Mouse (Mus musculus): Measurements from ENCODE around the gene Vegfd. TPM values are rescaled to one million over a fixed set of nuclear protein-coding genes. Genes with fewer than 3 reads are reported as not detected.
A peak's percentile ranks its signal among the peaks of the same experiment; 100 is the strongest.

Vegfd gene
- total RNA-seq, 2 experiments from 2014 or later: 1.4 to 2.6 TPM

DNA sequence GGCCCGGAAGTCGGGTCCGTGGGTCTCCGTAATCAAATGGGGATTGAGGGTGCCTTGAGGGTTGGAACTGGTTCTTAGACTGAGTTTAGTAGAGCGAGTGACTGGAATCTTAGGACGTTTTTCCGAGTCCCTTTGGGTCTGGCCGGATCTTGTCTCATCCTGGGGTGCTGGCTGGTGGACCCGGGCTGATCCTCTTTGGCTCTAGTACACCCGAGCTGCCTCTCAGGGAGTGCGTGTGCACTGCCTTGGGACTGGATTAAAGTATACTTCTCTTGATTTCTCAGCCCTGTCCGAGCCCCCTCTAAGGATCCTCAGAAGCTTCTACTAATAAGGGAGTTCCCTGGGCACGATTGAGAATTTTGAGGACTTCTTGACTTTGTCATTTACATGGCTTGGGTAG lies 46.8 kb downstream of the Vegfd start:
- no peak for DNase-seq

DNA sequence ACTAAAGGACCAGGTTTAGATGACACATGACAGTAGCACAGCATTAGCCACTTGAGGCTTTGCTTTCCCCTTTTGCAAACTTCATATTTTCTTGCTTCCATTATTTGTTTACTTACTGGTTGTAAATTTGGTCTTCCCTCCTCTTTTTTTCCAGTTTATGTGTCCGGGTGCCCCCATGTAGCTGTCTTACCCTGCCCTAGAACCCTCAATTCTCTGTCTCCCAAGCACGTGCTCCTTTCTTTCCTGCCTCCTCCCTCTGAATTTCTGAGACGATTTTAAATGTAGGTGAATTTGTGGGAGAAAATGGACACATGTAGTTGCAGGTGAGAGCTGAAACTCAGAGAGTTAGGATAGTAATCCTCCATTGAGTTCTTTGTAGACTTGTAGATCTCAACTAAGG lies 47.3 kb downstream of the Vegfd start:
- no peak for DNase-seq

DNA sequence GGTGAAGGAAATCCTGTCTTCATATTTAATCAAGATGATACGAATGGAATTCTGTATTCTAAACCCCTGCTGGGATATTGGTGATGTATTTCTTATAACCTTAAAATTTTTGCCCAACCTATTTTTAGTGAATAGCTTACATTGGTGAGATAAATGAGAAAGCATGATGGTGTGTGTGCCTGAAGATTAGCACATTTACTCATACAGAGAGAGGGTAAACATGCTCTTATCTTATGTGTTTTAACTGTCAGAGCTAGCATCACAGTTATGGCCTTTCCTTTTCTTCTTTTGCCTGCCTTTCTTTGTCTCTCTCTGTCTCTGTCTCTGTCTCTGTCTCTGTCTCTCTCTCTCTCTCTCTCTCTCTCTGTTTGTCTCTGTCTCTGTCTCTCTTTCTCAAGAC lies 51.6 kb downstream of the Vegfd start:
- no peak for DNase-seq

- no peak for DNase-seq
Measured at GRCm38 (mm10) chrX:164427295-164427694, 54.1 kb downstream of the Vegfd start.

DNA sequence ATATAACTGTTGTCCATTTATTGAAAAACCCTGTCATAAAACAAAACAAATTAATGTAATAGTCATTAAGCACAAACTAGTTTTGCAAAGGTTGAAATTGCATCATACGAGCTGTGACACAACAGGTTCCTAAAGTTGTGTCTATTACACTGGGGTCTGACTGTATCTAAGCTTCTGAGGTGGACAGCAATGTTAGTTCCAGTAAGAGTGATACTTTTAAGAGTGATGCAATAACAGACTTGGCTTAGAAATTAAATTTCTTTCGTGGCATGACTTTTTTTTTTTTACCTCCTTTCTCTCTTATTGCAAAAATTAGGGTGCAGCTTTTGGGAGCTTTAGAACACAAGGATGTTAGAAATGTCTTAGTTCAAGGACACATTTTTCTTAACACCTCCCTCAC lies 55.0 kb downstream of the Vegfd start:
- no peak for DNase-seq

DNA sequence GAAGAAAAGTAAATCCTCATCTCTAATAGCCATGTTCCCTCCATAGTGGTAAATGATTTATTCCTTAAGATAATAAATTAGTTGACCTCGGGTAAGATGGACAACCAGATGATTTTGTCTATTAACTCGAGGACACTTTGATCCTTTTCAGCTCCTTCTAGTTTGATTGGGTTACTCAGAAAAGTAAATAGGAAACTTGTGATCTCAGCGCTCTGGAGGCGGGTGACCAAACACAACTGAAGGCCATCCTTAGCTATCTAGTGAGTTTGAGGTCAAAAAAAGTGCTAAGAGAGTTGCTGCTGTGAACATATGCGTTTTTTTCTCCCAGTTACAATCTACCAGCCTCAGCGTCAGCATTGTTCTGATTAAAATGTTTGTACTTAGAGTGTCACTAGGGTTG lies 57.4 kb downstream of the Vegfd start:
- no peak for DNase-seq

GRCm38 (mm10) chrX:164431133-164431532 lies 58.0 kb downstream of the Vegfd start:
- DNase-seq: no peak

DNA sequence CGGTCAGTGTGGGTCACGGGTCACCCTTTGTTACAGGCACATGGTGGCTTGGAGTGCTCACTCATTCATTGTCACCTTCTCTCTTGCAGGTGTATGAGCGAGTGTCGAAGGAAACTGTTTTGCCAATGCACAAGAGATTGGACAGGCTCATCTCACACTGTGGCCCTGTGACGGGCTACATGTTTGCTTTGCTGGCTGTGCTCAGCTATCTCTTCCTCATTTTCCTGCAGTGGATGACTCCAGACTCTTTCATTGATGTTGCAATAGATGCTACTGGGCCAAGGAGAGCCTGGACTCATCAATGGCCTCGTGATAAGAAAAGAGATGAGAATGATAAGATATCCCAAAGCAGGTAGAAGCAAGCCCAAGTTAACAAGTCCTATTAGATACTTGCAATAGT lies 58.4 kb downstream of the Vegfd start:
- DNase-seq: no peak

GRCm38 (mm10) chrX:164432682-164433081 lies 59.5 kb downstream of the Vegfd start:
- DNase-seq: no peak

DNA sequence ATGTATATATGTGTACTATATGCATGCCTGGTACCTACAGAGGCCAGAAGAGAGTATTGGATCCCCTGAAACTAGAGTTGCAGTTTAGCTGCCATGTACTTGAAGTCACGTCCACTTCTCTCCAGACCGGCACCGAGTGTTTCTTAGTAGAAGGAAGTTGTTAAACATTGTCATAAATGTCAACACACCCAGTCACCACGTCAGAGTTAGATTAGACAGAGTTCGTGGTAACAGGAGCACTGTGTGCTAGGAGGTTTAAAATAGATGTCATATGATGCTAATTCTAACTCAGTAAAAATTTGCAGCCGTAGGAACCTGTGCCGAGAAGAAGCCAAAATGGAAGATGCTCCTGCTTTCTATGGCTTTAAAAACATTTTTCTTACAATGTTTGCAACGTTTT lies 63.5 kb downstream of the Vegfd start, which contains the start of gene Asb11:
Gene Asb11, plus strand, starts transcription at position 286 of the 400 bp plus-strand sequence.
- no peak for DNase-seq

DNA sequence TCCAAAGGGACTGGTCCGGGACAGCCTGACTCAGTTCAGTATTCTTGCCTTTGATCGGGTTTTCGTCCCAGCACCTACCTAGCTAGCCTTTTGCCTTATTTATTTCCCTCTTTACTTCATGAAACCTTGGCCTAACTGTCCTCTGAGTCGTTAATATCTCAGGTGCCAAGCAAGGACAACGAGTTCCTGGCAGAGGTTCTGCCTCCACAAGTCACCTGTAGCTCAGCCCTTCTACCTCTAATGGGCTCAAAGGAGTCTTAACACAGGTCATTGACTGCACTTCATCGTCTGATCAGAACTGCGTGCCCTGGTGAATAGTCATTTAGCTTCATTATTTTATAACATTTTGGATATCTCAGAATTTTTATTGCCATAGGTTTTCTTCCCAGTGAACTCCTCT lies 66.3 kb downstream of the Vegfd start:
- DNase-seq: no peak

DNA sequence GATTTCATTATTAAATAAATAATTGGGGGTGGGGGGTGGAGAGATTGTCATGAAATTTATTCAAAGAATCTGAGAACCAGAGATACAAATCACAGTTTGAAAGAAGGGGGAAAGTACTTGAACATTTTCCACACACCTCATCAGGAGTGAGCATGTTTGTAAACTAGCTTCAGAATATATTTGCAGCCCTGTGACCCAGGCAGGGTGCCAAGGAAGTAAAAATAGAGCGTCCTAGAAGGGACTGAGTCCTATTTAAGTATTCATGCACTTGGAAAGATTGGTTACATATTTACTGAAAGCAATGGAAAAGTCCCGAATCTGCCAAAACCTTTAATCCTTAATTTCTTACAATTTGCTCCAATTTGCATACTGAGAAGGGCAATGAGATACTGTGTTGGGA lies 67.0 kb downstream of the Vegfd start:
- peak; percentile 35 for DNase-seq

- no peak for DNase-seq
Measured at GRCm38 (mm10) chrX:164440703-164441102, 67.5 kb downstream of the Vegfd start.

DNA sequence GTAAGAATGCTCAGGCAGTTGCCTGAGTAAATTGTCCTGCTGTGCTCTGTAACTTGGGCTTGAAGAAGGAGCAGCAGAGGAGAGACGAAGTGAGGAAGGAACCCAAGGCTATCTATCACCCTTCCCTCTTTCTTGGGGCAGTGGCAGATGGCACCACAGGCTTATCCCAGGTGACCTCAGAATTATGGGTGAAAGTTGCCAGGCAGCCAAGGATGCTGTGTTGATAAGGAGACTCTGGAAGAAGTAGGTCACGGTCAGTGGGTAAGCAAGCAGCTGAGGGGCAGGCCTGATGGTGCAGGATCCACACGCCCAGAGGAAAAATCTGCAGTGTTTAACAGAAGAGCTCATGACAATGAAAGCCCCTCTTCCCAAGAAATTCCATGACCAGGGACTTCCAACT lies 68.1 kb downstream of the Vegfd start:
- DNase-seq: no peak

GRCm38 (mm10) chrX:164445601-164446000 lies 72.4 kb downstream of the Vegfd start:
- no peak for DNase-seq

- DNase-seq: no peak
Measured at GRCm38 (mm10) chrX:164446106-164446551, 73.0 kb downstream of the Vegfd start.

DNA sequence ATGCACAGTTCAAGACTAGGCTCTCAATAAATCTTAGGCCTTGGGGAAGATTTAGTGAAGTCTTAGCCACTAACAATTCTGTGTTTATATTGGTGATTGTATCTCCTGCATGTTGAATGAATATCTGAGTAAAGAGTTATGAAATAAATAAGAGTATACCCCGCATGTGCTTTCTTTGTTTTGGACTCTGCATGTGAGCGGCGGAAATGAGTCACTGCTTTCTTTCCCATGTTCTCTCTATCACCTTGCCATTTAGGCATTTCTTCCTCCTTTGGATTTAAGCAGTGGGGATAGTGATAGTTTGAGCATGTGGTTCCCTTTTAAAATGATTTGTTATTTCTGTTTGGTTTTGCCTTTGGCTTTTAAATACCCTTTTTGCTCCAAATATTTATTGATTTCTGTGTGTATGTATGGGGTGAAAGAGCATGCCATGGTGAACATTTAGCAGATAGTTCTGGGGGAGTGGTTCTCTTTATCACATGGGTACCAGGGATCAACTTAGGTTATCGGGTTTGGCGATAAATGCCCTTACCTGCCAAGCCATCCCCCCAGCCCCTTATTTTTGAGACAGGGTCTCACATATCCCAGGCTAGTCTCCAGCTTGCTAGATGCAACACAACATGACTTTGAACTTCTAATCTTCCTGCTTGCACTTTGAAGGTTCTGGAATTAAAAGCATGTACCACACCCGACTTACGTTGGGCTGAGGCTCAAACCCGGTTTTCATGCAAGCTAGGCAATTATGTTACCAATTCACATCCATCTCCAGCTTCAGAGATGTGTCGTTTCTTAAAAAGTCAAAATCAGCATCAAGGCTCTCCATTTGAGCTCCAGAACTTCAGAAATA lies 73.9 kb downstream of the Vegfd start:
- no peak for DNase-seq

DNA sequence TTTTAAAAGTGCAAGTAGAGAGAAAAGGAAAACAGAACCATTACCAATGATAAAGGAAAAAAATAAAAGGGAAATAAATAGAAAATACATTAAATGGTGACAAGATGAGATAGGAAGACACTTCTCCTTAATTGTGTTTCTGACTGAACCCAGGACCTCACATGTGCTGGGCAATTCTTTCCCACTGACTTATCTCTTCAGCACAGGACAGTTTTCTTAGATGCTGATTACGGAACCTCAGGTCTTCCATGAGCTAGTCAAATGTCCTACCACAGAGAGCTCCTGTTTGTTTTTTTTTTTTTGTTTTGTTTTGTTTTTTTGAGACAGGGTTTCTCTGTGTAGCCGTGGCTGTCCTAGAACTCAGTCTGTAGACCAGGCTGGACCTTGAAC lies 74.5 kb downstream of the Vegfd start:
- no peak for DNase-seq

GRCm38 (mm10) chrX:164449201-164449600 lies 76.0 kb downstream of the Vegfd start:
- no peak for DNase-seq

Other genes starting within 250 kb of the Vegfd start
- under 1 TPM; 0.56 to 0.67 TPM for gene Ace2, start 234.0 kb upstream of the Vegfd start, total RNA-seq (2021)
- gene Bmx, start 115.2 kb upstream of the Vegfd start, total RNA-seq (2021): under 1 TPM; 0.36 to 0.56 TPM
- 1 to 10 TPM; 3.5 to 4.5 TPM for gene Pir, start 104.0 kb upstream of the Vegfd start, total RNA-seq (2021)
- gene Piga, start 46.4 kb downstream of the Vegfd start, total RNA-seq (2021): 1 to 10 TPM; 2.5 to 2.8 TPM
- gene Asb11, start 63.6 kb downstream of the Vegfd start, total RNA-seq (2021): 10 to 100 TPM; 67.0 to 99.2 TPM
- not detected for gene Asb9, start 132.9 kb downstream of the Vegfd start, total RNA-seq (2021)